Mouse (Mus musculus) ES-E14 (cell line): ENCODE measurements around the gene Phyh. TPM values are rescaled to one million over a fixed set of nuclear protein-coding genes. Genes with fewer than 3 reads are reported as not detected.

Source experiments
- DNase-seq: peaks from one replicate; pipeline ENCODE4 v3.0.0-alpha.2; 2013; ENCODE audit warnings: low read depth, low spot score
- H3K27ac ChIP-seq: 2 replicates; pipeline ENCODE4 v1.5.1; 2012; ENCODE audit warnings: low read depth, mild to moderate bottlenecking, low read length, moderate library complexity, mixed read lengths; ENCODE audit not compliant: poor library complexity, insufficient read depth, severe bottlenecking
- H3K36me3 ChIP-seq: 2 replicates; pipeline ENCODE4 v1.6.1; 2012; ENCODE audit warnings: mild to moderate bottlenecking, low read length, moderate library complexity, mixed read lengths; ENCODE audit not compliant: control insufficient read depth, poor library complexity, insufficient read depth, severe bottlenecking
- H3K4me1 ChIP-seq, 2 experiments: fragments of 150-350 bp in 1 of 2; sonication (generic) in 1 of 2; 2 replicates each; pipeline ENCODE4 v1.6.1; 2012; ENCODE audit warnings: low read length in 2 of 2, mild to moderate bottlenecking in 1 of 2, mixed read lengths in 1 of 2; ENCODE audit not compliant: control insufficient read depth in 2 of 2, insufficient read depth in 2 of 2, poor library complexity in 1 of 2
- H3K4me3 ChIP-seq, 2 experiments: fragments of 150-350 bp in 1 of 2; sonication (generic) in 1 of 2; 2 replicates each; pipeline ENCODE4 v1.5.1; 2012; ENCODE audit warnings: low read length in 2 of 2, low read depth in 1 of 2, mild to moderate bottlenecking in 1 of 2, mixed read lengths in 1 of 2; ENCODE audit not compliant: insufficient read depth in 1 of 2, poor library complexity in 1 of 2, severe bottlenecking in 1 of 2
- H3K9ac ChIP-seq: 2 replicates; pipeline ENCODE4 v1.6.1; 2012; ENCODE audit warnings: low read depth, mild to moderate bottlenecking, low read length, mixed read lengths; ENCODE audit not compliant: poor library complexity, insufficient read depth, severe bottlenecking
- H3K9me3 ChIP-seq: fragments of 150-350 bp; sonication (generic); 2 replicates; pipeline ENCODE4 v1.6.1; 2012; ENCODE audit warnings: low read depth, mild to moderate bottlenecking, low read length; ENCODE audit not compliant: control insufficient read depth, insufficient read depth
- CHD2 ChIP-seq: IDR thresholded peaks from 2 replicates; pipeline ENCODE4 v1.6.1; 2014; ENCODE audit warnings: mild to moderate bottlenecking, low read depth, low read length, inconsistent platforms
- HCFC1 ChIP-seq: IDR thresholded peaks from 2 replicates; pipeline ENCODE4 v1.6.1; 2012; ENCODE audit warnings: low read length, inconsistent platforms, borderline replicate concordance; ENCODE audit not compliant: insufficient read depth
- MAFK ChIP-seq: IDR thresholded peaks from 2 replicates; pipeline ENCODE4 v1.6.1; 2014; ENCODE audit warnings: mild to moderate bottlenecking, low read depth, low read length, inconsistent platforms; ENCODE audit not compliant: insufficient read depth
- ZC3H11A ChIP-seq: IDR thresholded peaks from 2 replicates; pipeline ENCODE4 v1.6.1; 2012; ENCODE audit warnings: low read depth, mild to moderate bottlenecking, inconsistent platforms, low read length, borderline replicate concordance
- ZNF384 ChIP-seq: IDR thresholded peaks from 2 replicates; pipeline ENCODE4 v1.6.1; 2012; ENCODE audit warnings: low read depth, low read length, inconsistent platforms
- in situ Hi-C, 2 experiments: fragments of 600-800 bp; cut with MboI; formaldehyde crosslinking; loops; one replicate each; pipeline ENCODE4 v1.15.1; 2025; ENCODE audit warnings: low sequenced_read_pairs in 2 of 2, inconsistent platforms in 1 of 2; ENCODE audit not compliant: unreplicated experiment in 2 of 2
- total RNA-seq: library from RNA; depleted of rRNA; stranded (reverse); fragments of 300-350 nt; gene quantifications from 2 replicates; pipeline ENCODE4 v1.2.3, GENCODE M21; 2012

Gene Phyh
- total RNA-seq, 1 experiment = 22.0 TPM

- Histone ChIP-seq H3K4me3 (no peak overlapping the region), H3K36me3 (no peaks in the 10 kb centered on the region), H3K9me3 (0 out of 2 replicates have a peak, but pooled peaks cover 2% of the 10 kb centered on the region), H3K27ac (no peak overlapping the region), H3K9ac (no peak overlapping the region), H3K4me1 (peaks cover 0 to 2% of the 10 kb centered on the region in 2 experiments; a peak in 1 of 4 replicates)
- no peak for TF ChIP-seq ZNF384
- TF ChIP-seq HCFC1 = no peak
- TF ChIP-seq ZC3H11A = no peak
- no peak for TF ChIP-seq MAFK
- no peak for DNase-seq
- in situ Hi-C loops = no loop called here
These were observed 39.2 kb downstream of the Phyh start for GRCm38 (mm10) chr2:4958039-4958438.

GRCm38 (mm10) chr2:4967806-4968205 is 49.0 kb downstream of the Phyh start:
- no peak for DNase-seq
- H3K36me3 ChIP-seq = no peaks in the 10 kb centered on the region
- H3K27ac ChIP-seq = no peak overlapping the region; the same call in 1 of the 2 replicates
- H3K9me3 ChIP-seq = no peaks in the 10 kb centered on the region
- H3K4me3 ChIP-seq = no peak overlapping the region
- TF ChIP-seq CHD2 (no peak), HCFC1 (no peak)
- no peak overlapping the region for H3K9ac ChIP-seq
- in situ Hi-C loops = no loop called here
- H3K4me1 ChIP-seq = no peaks in the 10 kb centered on the region; a peak in 1 of 4 replicates

GRCm38 (mm10) chr2:4969083-4969482 is 50.3 kb downstream of the Phyh start:
- no peak for DNase-seq
- Histone ChIP-seq H3K9me3 (no peaks in the 10 kb centered on the region), H3K4me1 (no peaks in the 10 kb centered on the region; a peak in 1 of 4 replicates), H3K27ac (no peak overlapping the region), H3K36me3 (no peaks in the 10 kb centered on the region), H3K4me3 (no peak overlapping the region), H3K9ac (no peak overlapping the region)
- in situ Hi-C loops = no loop called here
- TF ChIP-seq HCFC1 = no peak
- no peak for TF ChIP-seq MAFK
- TF ChIP-seq CHD2 = no peak
- no peak for TF ChIP-seq ZNF384
- no peak for TF ChIP-seq ZC3H11A

DNA sequence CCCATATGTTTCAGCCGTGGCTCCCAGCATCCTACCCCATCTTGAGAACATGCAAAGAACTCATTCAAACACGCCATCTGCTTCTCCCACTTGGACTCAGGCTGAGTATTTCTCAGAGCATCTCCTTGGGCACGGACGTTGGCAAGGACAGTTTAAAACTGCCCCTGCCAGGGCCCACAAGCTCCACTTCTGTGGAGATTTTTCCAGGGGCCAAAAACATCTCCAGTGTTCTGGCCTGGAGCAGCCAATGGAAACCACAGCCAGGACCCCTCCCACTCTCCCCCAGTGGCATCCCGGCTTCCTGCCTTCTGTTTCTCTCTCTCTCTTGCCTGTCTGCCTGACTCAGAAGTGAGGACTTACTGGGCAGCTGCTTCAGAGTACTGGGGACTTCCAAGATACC is 57.0 kb downstream of the Phyh start, which contains the start of gene Ucma:
TSS of gene Ucma (plus strand) at position 316 of the 400 bp plus-strand sequence.
- DNase-seq = no peak
- no peak within 1 kb of the TSS for H3K27ac ChIP-seq
- H3K9ac ChIP-seq = no peak within 1 kb of the TSS
- H3K9me3 ChIP-seq = no peaks in the 10 kb centered on the region
- TF ChIP-seq MAFK (no peak), ZC3H11A (no peak), HCFC1 (no peak), CHD2 (no peak), ZNF384 (no peak)
- peaks cover 0 to 12% of the 10 kb centered on the region in 2 experiments; a peak in 2 of 4 replicates for H3K4me1 ChIP-seq
- H3K36me3 ChIP-seq = no peaks in the 10 kb centered on the region
- no peak within 1 kb of the TSS for H3K4me3 ChIP-seq
- in situ Hi-C loops = no loop called here

DNA sequence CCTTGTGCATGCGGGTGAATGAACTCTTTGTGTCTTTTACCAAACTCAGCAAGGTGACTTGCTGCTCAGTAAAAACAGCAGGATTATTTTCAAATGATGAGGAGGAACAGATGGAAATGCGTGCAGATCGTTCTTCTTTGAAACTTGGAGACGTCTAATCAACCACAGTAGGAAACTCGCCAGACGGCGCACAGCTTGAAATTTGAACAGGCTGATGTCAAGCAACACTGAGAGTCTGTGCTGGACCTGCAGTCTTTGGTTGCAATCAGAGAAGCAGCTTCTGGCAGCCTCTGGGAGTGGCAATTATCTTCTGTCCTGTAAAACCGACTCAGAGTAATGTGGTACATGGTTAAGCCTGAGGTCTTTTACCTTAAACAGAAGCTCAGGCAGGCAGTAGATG is 59.3 kb downstream of the Phyh start:
- in situ Hi-C loops = no loop called here
- DNase-seq = no peak
- Histone ChIP-seq H3K4me1 (peaks cover 0 to 12% of the 10 kb centered on the region in 2 experiments; a peak in 2 of 4 replicates), H3K27ac (0 out of 2 replicates have a peak overlapping the region, but pooled peaks have one; percentile 16), H3K9me3 (no peaks in the 10 kb centered on the region), H3K4me3 (no peak overlapping the region), H3K9ac (no peak overlapping the region), H3K36me3 (no peaks in the 10 kb centered on the region)
- TF ChIP-seq MAFK (no peak), CHD2 (no peak), ZNF384 (no peak), ZC3H11A (no peak), HCFC1 (no peak)
